Mouse (Mus musculus) cerebellum, postnatal 25 days (tissue): Measurements from ENCODE around the gene P3h3.
A peak's percentile ranks its signal among the peaks of the same experiment; 100 is the strongest.
"Not testable (repeated sequence)": the region's sequence is repeated elsewhere in the genome, so short reads cannot be mapped to it uniquely, and the experiment has no call there.

ENCODE experiments used
- DNase-seq, 2 experiments: peaks; one replicate each; pipeline ENCODE4 v3.0.0; 2021; ENCODE audit warnings: mixed read lengths in 2 of 2

Gene P3h3

GRCm38 (mm10) chr6:124831199-124831598 lies 26.4 kb downstream of the P3h3 start:
- not testable (repeated sequence) for DNase-seq

DNA sequence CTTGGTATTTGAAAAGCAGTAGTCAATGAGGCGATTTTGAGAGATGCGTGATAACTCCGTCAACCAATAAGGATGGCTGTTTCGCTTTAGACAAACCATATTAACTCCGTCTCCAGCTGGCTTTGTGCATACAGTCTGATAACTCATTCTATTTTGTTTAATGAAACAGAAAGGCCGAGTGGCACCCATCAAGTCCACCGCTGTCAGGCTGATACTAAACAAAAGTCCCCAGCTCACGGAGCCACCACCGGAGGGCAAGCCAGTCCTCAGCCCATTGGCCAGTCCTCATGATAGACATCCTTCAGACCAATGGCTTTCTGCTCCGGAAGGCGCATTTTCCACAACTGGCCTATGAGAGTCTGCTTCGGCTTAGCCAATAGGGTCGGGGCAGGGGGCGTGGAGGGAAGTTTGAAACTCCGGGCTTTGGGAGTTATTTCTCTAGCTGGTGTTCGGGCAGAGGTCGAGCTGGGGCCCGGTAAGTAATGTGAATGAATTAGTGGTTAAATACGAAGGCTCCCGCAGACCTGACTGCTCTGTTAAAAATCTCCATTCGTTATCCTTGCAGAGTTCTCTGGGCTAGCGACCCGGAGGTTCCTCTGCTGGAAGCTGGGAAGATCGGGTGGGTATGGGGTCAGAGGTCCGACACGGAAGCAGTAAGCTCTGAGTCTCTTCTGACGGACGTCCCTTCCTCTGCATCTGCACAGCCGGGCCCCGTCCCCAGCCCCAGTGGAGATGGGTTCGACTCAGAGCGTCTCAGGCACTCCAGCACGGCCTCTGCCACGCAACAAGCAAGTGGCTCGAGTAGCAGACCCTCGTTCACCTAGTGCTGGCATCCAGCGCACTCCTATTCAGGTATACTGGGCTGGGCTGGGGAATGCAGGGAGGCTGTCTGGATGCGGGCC lies 27.5 kb downstream of the P3h3 start:
- peak; percentile 91 to 92 for DNase-seq

- DNase-seq: peak; percentile 98
These were observed 28.4 kb downstream of the P3h3 start, which contains the start of the genes Usp5 and Cdca3 for GRCm38 (mm10) chr6:124828868-124829798. Gene Usp5, minus strand, starts transcription at chr6:124829484. Gene Cdca3, plus strand, starts transcription at chr6:124829547.

DNA sequence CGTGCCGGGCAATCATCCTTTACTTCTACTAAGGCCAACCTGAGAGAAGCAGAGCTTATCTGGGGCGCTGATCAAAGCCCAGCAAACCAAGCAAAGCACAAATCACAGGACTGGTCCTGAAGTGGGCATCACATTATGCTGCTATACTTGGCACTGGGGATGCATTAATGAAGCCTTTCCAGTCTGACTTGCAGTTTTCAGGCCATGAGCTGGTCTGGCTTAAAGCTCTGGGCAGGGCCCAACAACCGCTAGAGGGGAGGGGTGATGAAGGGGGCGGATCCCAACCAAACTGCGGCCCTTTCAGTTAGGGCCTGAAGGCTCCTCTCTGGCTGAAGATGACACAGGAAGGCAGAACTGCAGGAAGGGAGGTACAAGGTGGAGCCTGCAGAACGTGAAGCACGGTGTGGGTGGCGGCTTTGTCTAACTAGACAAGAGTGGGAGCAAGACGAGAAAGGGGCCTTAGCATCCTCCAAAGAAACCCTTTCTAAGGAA lies 29.4 kb downstream of the P3h3 start:
- DNase-seq: peak; percentile 38 to 53

- no peak for DNase-seq
These were observed 35.5 kb downstream of the P3h3 start for GRCm38 (mm10) chr6:124822049-124822448.

DNA sequence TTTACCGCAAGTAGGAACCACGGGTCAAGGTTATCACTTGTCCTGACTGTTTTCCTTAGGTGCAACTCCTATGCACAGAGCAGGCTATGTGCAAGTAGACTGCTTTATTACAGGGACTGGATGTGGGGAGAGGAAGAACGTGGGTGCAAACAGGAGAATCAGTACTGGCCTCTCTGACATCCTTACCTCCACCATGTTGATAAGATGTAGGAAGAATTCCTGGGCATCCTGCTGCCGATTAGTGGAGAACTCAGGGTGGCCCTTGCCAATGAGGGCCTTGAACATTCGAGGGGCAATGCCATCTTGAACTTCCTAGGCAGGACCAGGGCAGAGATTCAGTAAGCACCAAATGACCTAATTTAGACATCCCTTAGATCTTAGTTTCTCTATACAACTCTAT lies 36.7 kb downstream of the P3h3 start:
- no peak for DNase-seq

GRCm38 (mm10) chr6:124817971-124818370 lies 39.6 kb downstream of the P3h3 start:
- no peak for DNase-seq

- DNase-seq: no peak
These were observed 40.0 kb downstream of the P3h3 start for GRCm38 (mm10) chr6:124817563-124817962.

DNA sequence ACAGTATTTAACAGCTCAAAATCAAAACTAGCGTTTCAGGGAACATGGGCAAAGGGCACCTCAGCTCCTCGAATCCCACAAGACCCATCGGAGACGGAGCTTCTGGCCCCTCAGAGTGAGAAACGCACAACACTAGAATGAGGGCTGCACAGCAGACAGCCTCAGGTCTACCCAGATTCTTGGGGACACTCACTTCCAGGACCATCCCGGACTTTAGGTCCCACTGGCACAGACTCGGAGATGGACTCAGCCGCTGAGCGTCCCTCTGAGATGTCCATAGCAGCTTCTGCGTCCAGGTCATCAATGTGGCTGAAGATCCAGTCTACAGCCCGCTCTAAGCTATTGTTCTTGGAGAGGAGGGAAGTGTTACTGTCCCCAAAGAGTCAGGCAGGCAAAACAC lies 40.4 kb downstream of the P3h3 start:
- no peak for DNase-seq

- no peak for DNase-seq
These were observed 40.9 kb downstream of the P3h3 start for GRCm38 (mm10) chr6:124816611-124817010.

DNA sequence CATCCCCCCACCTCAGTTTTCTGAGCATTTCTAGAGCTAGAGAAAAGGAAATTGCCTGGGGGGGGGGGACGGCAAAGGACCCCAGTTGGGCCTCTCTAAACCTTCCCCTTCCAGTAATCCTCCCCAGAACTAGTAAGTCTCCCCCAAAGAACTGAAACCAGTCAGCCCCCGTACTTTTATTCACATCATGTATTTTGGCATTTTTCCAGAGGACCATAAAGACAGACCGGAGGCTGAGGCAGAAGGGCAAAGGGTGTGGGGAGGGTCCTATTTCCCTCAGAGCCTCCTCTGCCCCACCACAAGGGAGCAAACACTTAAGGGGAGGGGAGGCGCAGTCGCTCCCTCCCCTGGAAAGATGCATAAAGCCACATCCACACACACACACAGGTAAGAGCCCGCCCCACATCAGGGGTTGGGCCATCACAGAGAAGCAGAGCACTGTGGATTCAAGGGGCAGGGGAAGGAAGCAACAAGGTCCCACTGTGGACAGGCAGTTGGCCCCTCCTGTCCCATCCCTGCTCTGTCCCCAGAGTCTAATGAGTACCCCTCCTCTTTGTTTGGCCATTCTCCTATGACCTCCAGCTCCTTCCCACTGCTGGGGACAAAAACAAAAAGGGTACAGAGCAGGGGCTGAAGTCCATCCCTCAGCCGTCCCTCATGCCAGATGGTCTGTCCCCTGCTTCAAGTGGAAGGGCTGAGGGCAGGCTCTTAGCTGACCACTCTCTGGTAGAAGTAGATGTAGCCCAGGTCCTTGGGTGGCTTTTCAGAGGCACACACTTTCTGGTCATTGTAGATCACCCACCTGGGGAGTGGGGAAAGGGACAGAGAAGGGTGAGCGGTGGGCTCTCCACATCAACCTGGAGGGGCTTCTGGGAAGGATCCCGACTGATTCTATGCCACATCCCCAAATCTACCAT lies 42.4 kb downstream of the P3h3 start:
- DNase-seq: no peak

DNA sequence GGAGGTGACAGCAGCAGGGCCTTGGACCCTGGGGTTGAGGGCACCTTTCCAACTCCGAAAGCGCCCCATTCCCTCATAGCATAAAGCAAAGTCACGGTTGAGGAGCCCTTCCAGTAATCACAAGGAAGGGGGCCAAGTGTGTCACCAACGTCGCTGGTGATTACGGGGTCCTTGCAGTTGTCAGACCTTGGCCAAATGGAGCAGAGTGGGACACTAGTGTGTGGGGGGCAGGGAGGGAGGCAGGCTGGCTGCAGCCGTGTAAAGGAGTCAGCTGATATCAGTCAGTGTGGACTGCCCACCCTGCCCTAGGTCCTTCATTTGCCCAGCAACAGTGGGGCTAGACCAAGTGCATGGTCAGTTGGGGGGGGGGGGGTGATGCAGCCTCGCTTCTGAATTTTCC lies 43.1 kb downstream of the P3h3 start:
- DNase-seq: no peak

GRCm38 (mm10) chr6:124813933-124814332 lies 43.6 kb downstream of the P3h3 start, which contains the start of gene Tpi1:
Gene Tpi1, minus strand, starts transcription at chr6:124814296.
- DNase-seq: peak; percentile 93 to 94

DNA sequence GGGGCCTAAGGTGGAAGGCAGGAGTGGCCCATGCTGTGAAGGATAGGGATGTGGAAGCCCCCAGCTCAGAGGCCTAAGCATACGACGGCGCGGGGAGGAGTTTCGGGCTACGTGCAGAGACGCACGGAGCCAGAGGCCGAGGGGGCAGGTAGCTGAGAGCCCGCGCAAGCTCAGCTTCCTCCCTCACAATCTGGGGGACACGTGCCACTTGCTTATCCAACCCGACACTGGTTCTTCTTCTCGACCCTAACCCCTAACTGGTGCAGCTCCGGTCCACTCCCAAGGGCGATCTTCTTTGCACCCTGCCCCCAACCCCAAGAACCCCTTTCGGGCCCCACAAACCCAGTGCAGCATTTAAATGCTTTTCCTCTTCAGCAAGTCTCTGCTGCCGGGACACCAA lies 44.1 kb downstream of the P3h3 start:
- DNase-seq: peak; percentile 79 to 86

- DNase-seq: peak in 1 of 2 experiments; percentile 48
These were observed 44.7 kb downstream of the P3h3 start for GRCm38 (mm10) chr6:124812848-124813247.

GRCm38 (mm10) chr6:124811701-124812560 lies 45.6 kb downstream of the P3h3 start:
- no peak for DNase-seq

GRCm38 (mm10) chr6:124811403-124811665 lies 46.2 kb downstream of the P3h3 start:
- DNase-seq: no peak

DNA sequence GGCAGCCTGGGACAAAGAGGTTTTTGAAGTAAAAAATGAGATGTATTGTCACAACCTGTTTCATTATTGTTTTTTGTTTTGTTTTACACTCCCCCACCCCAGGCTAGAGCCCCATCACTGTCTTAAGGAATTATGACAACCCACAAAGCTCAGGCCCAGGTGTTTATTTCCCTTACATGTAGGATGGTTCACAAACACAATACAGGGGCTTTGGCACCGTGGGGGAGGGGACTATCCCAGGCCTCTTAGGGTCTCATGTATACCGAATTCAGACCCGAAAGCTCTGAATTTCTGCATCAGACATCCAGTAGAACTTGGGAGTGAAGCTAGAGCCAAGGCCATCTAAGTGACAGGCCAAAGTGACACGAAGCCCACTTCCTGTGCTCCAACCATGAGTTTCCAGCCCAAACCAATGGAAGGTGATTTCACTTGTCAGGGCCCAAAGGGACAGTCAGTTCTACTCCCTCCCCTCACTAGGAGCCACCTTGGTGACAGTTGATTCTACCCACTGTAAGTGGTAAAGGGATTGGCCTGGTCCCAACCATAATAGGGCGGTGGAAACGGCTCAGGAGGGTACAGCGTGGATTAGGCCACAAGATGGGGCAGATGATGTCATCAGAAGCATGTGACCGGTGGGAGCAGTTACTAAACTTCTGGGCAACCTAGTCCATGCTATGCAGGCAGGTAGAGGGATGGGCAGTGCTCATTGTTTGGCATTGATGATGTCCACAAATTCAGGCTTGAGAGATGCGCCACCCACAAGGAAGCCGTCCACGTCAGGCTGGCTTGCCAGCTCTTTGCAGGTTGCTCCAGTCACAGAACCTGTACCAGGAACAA lies 46.8 kb downstream of the P3h3 start:
- not testable (repeated sequence) for DNase-seq

- DNase-seq: peak; percentile 29 to 49
These were observed 47.6 kb downstream of the P3h3 start for GRCm38 (mm10) chr6:124809775-124810538.
